8 mouse cellular contexts compared by ENCODE assay signal in genomic region chr6:55009391-55010230, GRCm38 (mm10). TPM values are rescaled to one million over a fixed set of nuclear protein-coding genes. Genes with fewer than 3 reads are reported as not detected.
A peak's percentile ranks its signal among the peaks of the same experiment; 100 is the strongest.
DNase-seq lines count a peak whose midpoint lies in the region; ATAC-seq and TF ChIP-seq lines count a peak whose summit lies in the region.

No protein-coding gene starts in this region.

- H3K27me3 ChIP-seq in heart, embryonic 15.5 days, result no peaks in the 10 kb centered on the region
- no peaks in the 10 kb centered on the region for H3K27me3 ChIP-seq in embryonic facial prominence, embryonic 11.5 days (ENCODE audit: control insufficient read depth, insufficient read depth, low read length)
- no peaks in the 10 kb centered on the region for H3K27me3 ChIP-seq in intestine, embryonic 16.5 days (replicated peaks; ENCODE audit: control insufficient read depth, insufficient read depth, low read length)
- H3K27me3 ChIP-seq in neural tube, embryonic 11.5 days (ENCODE audit: control insufficient read depth, insufficient read depth, low read length), result no peaks in the 10 kb centered on the region
- H3K27me3 ChIP-seq in kidney, adult 2 months (replicated peaks; ENCODE audit: control insufficient read depth, insufficient read depth, low read length), result no peaks in the 10 kb centered on the region

- intact Hi-C loops in left cerebral cortex, postnatal 4 days (cut with DNase I), result loop anchor here (10.0 kb wide), 2 partner anchors 155 to 415 kb away; partner anchors contain the start of genes Fkbp14 and Plekha8

- H3K4me3 ChIP-seq in heart, embryonic 15.5 days, result 0 out of 2 replicates have a peak overlapping the region, but pooled peaks have one; percentile 2
- no peak overlapping the region for H3K4me3 ChIP-seq in embryonic facial prominence, embryonic 11.5 days (ENCODE audit: low read depth, low read length)
- no peak overlapping the region for H3K4me3 ChIP-seq in intestine, embryonic 16.5 days (ENCODE audit: low read length)
- H3K4me3 ChIP-seq in neural tube, embryonic 11.5 days (ENCODE audit: low read depth, low read length), result no peak overlapping the region
- no peak overlapping the region for H3K4me3 ChIP-seq in kidney, adult 2 months (ENCODE audit: insufficient read depth, low read depth, low read length)

- 31% methylated on average over 16 of the region's 16 CpGs for WGBS in heart, embryonic 15.5 days
- WGBS in embryonic facial prominence, embryonic 11.5 days, result 13% methylated on average over 16 of the region's 16 CpGs
- WGBS in intestine, embryonic 16.5 days, result 32% methylated on average over 16 of the region's 16 CpGs
- WGBS in neural tube, embryonic 11.5 days, result 19% methylated on average over 16 of the region's 16 CpGs
- WGBS in kidney, adult 2 months, result 50% methylated on average over 16 of the region's 16 CpGs

- DNase-seq in heart, adult 9 months (ENCODE audit: low spot score in 2 of 2), result no peak
- peak; percentile 42 for DNase-seq in embryonic facial prominence, embryonic 11.5 days (ENCODE audit: low spot score)
- DNase-seq in neural tube, embryonic 11.5 days (ENCODE audit: low spot score), result peak; percentile 66
- DNase-seq in kidney, adult 2 months, result no peak
- no peak for DNase-seq in adrenal gland, adult 2 months
- DNase-seq in left cerebral cortex, postnatal 4 days, result no peak

- no peak for ATAC-seq in heart, embryonic 15.5 days (replicated peaks; ENCODE audit: insufficient number of reproducible peaks, insufficient read depth, low FRiP score, low read depth)
- peak; percentile 72; the same call in 1 of the 2 replicates for ATAC-seq in embryonic facial prominence, embryonic 11.5 days (replicated peaks; ENCODE audit: insufficient number of reproducible peaks, low FRiP score, low TSS enrichment, low read depth)
- ATAC-seq in intestine, embryonic 16.5 days, result peak; percentile 59
- peak; percentile 88 for ATAC-seq in neural tube, embryonic 11.5 days (ENCODE audit: insufficient read depth, low FRiP score, low TSS enrichment)

- H3K9ac ChIP-seq in heart, embryonic 15.5 days, result no peak overlapping the region
- 0 out of 2 replicates have a peak overlapping the region, but pooled peaks have one; percentile 2 for H3K9ac ChIP-seq in embryonic facial prominence, embryonic 11.5 days (replicated peaks; ENCODE audit: low read length)
- H3K9ac ChIP-seq in intestine, embryonic 16.5 days (ENCODE audit: low read depth, low read length), result no peak overlapping the region
- 0 out of 2 replicates have a peak overlapping the region, but pooled peaks have one; percentile 31 for H3K9ac ChIP-seq in neural tube, embryonic 11.5 days (ENCODE audit: low read length)

- TF ChIP-seq POLR2A in kidney, adult 2 months (IDR thresholded peaks at IDR 0.05; ENCODE audit: low read depth, low read length), result no peak

- H3K4me1 ChIP-seq in heart, embryonic 15.5 days (replicated peaks), result no peaks in the 10 kb centered on the region
- H3K4me1 ChIP-seq in embryonic facial prominence, embryonic 11.5 days (ENCODE audit: control insufficient read depth, insufficient read depth, low read length), result no peaks in the 10 kb centered on the region
- H3K4me1 ChIP-seq in intestine, embryonic 16.5 days (ENCODE audit: control insufficient read depth, insufficient read depth, low read length), result no peaks in the 10 kb centered on the region
- H3K4me1 ChIP-seq in neural tube, embryonic 11.5 days (ENCODE audit: control insufficient read depth, insufficient read depth, low read length), result peaks cover 5% of the 10 kb centered on the region; the same call in 1 of the 2 replicates
- no peaks in the 10 kb centered on the region for H3K4me1 ChIP-seq in kidney, adult 2 months (ENCODE audit: control insufficient read depth, insufficient read depth, low read length)

- peak overlapping the region; percentile 39 for H3K4me2 ChIP-seq in heart, embryonic 15.5 days
- no peak overlapping the region for H3K4me2 ChIP-seq in embryonic facial prominence, embryonic 11.5 days (ENCODE audit: low read depth, low read length)
- H3K4me2 ChIP-seq in intestine, embryonic 16.5 days (ENCODE audit: low read depth, low read length), result no peak overlapping the region
- H3K4me2 ChIP-seq in neural tube, embryonic 11.5 days (ENCODE audit: low read depth), result peak overlapping the region; percentile 33

- no peaks in the 10 kb centered on the region for H3K36me3 ChIP-seq in heart, embryonic 15.5 days
- no peaks in the 10 kb centered on the region for H3K36me3 ChIP-seq in embryonic facial prominence, embryonic 11.5 days (replicated peaks; ENCODE audit: control insufficient read depth, insufficient read depth, low read depth, low read length)
- H3K36me3 ChIP-seq in intestine, embryonic 16.5 days (ENCODE audit: control insufficient read depth, insufficient read depth, low read length), result no peaks in the 10 kb centered on the region
- H3K36me3 ChIP-seq in neural tube, embryonic 11.5 days (ENCODE audit: control insufficient read depth, insufficient read depth, low read length), result no peaks in the 10 kb centered on the region
- no peaks in the 10 kb centered on the region for H3K36me3 ChIP-seq in kidney, adult 2 months (ENCODE audit: control insufficient read depth, insufficient read depth, low read length)

- no peak for TF ChIP-seq CTCF in kidney, adult 2 months (conservative IDR thresholded peaks at IDR 0.05; ENCODE audit: insufficient read depth, insufficient read length, low read depth, low read length)

- H3K27ac ChIP-seq in heart, embryonic 15.5 days, result no peak overlapping the region
- H3K27ac ChIP-seq in embryonic facial prominence, embryonic 11.5 days (replicated peaks; ENCODE audit: low read depth, low read length), result peak overlapping the region; percentile 22
- no peak overlapping the region for H3K27ac ChIP-seq in intestine, embryonic 16.5 days (ENCODE audit: low read length)
- peak overlapping the region; percentile 50 for H3K27ac ChIP-seq in neural tube, embryonic 11.5 days (ENCODE audit: low read depth, low read length)
- H3K27ac ChIP-seq in kidney, adult 2 months (ENCODE audit: insufficient read depth, low read depth, low read length), result no peak overlapping the region

- H3K9me3 ChIP-seq in heart, embryonic 15.5 days (replicated peaks), result no peaks in the 10 kb centered on the region
- H3K9me3 ChIP-seq in embryonic facial prominence, embryonic 11.5 days (replicated peaks; ENCODE audit: control insufficient read depth, low read length), result no peaks in the 10 kb centered on the region
- H3K9me3 ChIP-seq in intestine, embryonic 16.5 days (ENCODE audit: control insufficient read depth, low read length), result no peaks in the 10 kb centered on the region
- H3K9me3 ChIP-seq in neural tube, embryonic 11.5 days (ENCODE audit: control insufficient read depth, low read length), result 0 out of 2 replicates have a peak, but pooled peaks cover 3% of the 10 kb centered on the region

RNA-seq across cellular contexts. Expression of gene Ggct, which starts 16.9 kb away (rescaled TPM):
- 4.2 and 4.9 TPM in 2 replicates for polyA plus RNA-seq in heart, embryonic 15.5 days (2015; fragmentation: Nextera tagmentation; extraction: Ambion mirVana)
- 10.5 and 13.0 TPM in 2 replicates for polyA plus RNA-seq in embryonic facial prominence, embryonic 11.5 days (2014; fragmentation: Nextera tagmentation; extraction: Ambion mirVana)
- 9.6 and 13.2 TPM in 2 replicates for polyA plus RNA-seq in intestine, embryonic 16.5 days (2015; fragmentation: Nextera tagmentation; extraction: Ambion mirVana)
- 13.2 and 15.4 TPM in 2 replicates for polyA plus RNA-seq in neural tube, embryonic 11.5 days (2014; fragmentation: Nextera tagmentation; extraction: Ambion mirVana)
- polyA plus RNA-seq in kidney, adult 2 months (2012; rRNA removed), result 13.5 and 15.9 TPM in 2 replicates
- total RNA-seq in adrenal gland, adult 2 months (2021), result 1 to 10 TPM; 6.2 to 6.4 TPM
- 0.68 and 0.97 TPM in 2 replicates for polyA plus RNA-seq in adrenal gland, adult 2 months (2012; rRNA removed)
- 10 to 100 TPM; 17.7 to 20.3 TPM for total RNA-seq in left cerebral cortex, postnatal 4 days (2021)

RNA-seq across cellular contexts. Expression of gene Gars, which starts 28.2 kb away (rescaled TPM):
- 138 and 144 TPM in 2 replicates for polyA plus RNA-seq in heart, embryonic 15.5 days (2015; fragmentation: Nextera tagmentation; extraction: Ambion mirVana)
- 194 and 196 TPM in 2 replicates for polyA plus RNA-seq in embryonic facial prominence, embryonic 11.5 days (2014; fragmentation: Nextera tagmentation; extraction: Ambion mirVana)
- polyA plus RNA-seq in intestine, embryonic 16.5 days (2015; fragmentation: Nextera tagmentation; extraction: Ambion mirVana), result 159 and 172 TPM in 2 replicates
- polyA plus RNA-seq in neural tube, embryonic 11.5 days (2014; fragmentation: Nextera tagmentation; extraction: Ambion mirVana), result 216 and 234 TPM in 2 replicates
- polyA plus RNA-seq in kidney, adult 2 months (2012; rRNA removed), result 31.4 and 35.9 TPM in 2 replicates
- 10 to 100 TPM; 78.6 to 92.2 TPM for total RNA-seq in adrenal gland, adult 2 months (2021)
- 32.1 and 48.1 TPM in 2 replicates for polyA plus RNA-seq in adrenal gland, adult 2 months (2012; rRNA removed)
- 100 to 1,000 TPM; 197 to 204 TPM for total RNA-seq in left cerebral cortex, postnatal 4 days (2021)

RNA-seq across cellular contexts. Expression of gene Nod1, which starts 37.2 kb away (rescaled TPM):
- 4.3 and 6.7 TPM in 2 replicates for polyA plus RNA-seq in heart, embryonic 15.5 days (2015; fragmentation: Nextera tagmentation; extraction: Ambion mirVana)
- polyA plus RNA-seq in embryonic facial prominence, embryonic 11.5 days (2014; fragmentation: Nextera tagmentation; extraction: Ambion mirVana), result 1.9 and 2.3 TPM in 2 replicates
- 4.8 TPM in 2 replicates for polyA plus RNA-seq in intestine, embryonic 16.5 days (2015; fragmentation: Nextera tagmentation; extraction: Ambion mirVana)
- polyA plus RNA-seq in neural tube, embryonic 11.5 days (2014; fragmentation: Nextera tagmentation; extraction: Ambion mirVana), result 2.3 and 3.0 TPM in 2 replicates
- 14.0 and 18.7 TPM in 2 replicates for polyA plus RNA-seq in kidney, adult 2 months (2012; rRNA removed)
- total RNA-seq in adrenal gland, adult 2 months (2021), result 10 to 100 TPM in 1 of 2 experiments, 1 to 10 TPM in 1; 9.2 to 13.1 TPM
- polyA plus RNA-seq in adrenal gland, adult 2 months (2012; rRNA removed), result 24.8 and 28.8 TPM in 2 replicates
- total RNA-seq in left cerebral cortex, postnatal 4 days (2021), result 1 to 10 TPM; 2.4 TPM

Comparison
In these comparisons a context has a peak if more than half of its experiments do, and no peak if none do; other contexts are left out.
1. H3K27ac ChIP-seq: peak in embryonic facial prominence, embryonic 11.5 days (single experiment) and neural tube, embryonic 11.5 days (single experiment); none in heart, embryonic 15.5 days (single experiment), intestine, embryonic 16.5 days (single experiment) and kidney, adult 2 months (single experiment).
2. H3K4me2 ChIP-seq: peak in heart, embryonic 15.5 days (single experiment) and neural tube, embryonic 11.5 days (single experiment); none in embryonic facial prominence, embryonic 11.5 days (single experiment) and intestine, embryonic 16.5 days (single experiment).
3. H3K9ac ChIP-seq: peak in embryonic facial prominence, embryonic 11.5 days (single experiment) and neural tube, embryonic 11.5 days (single experiment); none in heart, embryonic 15.5 days (single experiment) and intestine, embryonic 16.5 days (single experiment).
4. DNase-seq: peak in embryonic facial prominence, embryonic 11.5 days (single experiment) and neural tube, embryonic 11.5 days (single experiment); none in heart, adult 9 months (0 of 2), kidney, adult 2 months (single experiment), adrenal gland, adult 2 months (single experiment) and left cerebral cortex, postnatal 4 days (single experiment).